8 mouse cellular contexts compared by ENCODE assay signal in the genomic region with DNA sequence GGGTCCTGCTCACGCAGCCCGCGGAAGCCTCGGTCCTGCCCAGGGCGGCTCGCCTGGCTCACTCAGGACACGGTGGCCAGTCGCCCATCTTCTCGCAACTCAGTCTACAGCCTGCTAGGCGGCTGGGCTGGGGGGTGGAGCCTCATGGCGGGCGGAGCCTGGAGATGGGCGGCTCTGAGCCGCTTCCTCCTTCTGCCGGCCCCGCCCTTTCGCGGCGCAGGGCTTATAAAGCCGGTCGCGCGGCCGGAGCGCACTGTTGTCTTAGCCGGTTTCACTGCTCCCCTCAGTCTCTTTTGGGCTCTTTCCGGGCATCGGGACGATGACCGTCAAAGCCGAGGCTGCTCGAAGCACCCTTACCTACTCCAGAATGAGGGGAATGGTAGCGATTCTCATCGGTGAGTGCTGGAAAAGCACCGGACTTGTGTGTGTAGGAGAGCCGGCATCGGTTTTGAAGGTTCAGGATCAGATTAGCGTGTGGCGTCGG.
DNase-seq lines count a peak whose midpoint lies in the region; ATAC-seq lines count a peak whose summit lies in the region.

No protein-coding gene starts in this region.

- peak overlapping the region; percentile 55 for H3K4me3 ChIP-seq in hindbrain, embryonic 15.5 days

- H3K9me3 ChIP-seq in hindbrain, embryonic 15.5 days, result no peaks in the 10 kb centered on the region

- under 1% methylated on average over 40 of the region's 40 CpGs for WGBS in hindbrain, embryonic 15.5 days

- DNase-seq in WW6 (ENCODE audit: low read depth, low spot score), result peak; percentile 79
- DNase-seq in cerebellum, postnatal 36 days, result peak; percentile 95 to 96
- peak; percentile 95 to 96 for DNase-seq in frontal cortex, postnatal 36 days (ENCODE audit: low spot score in 2 of 2)
- DNase-seq in left cerebral cortex, adult 11 months (ENCODE audit: low spot score), result peak; percentile 93
- peak; percentile 98 for DNase-seq in lung, postnatal 36 days
- peak; percentile 96 for DNase-seq in retina, embryonic 14.5 days (ENCODE audit: low spot score)
- peak; percentile 97 to 98 for DNase-seq in thymus, postnatal 36 days

- peak; percentile 95 for ATAC-seq in hindbrain, embryonic 15.5 days (ENCODE audit: low FRiP score, low read depth)

- H3K4me2 ChIP-seq in hindbrain, embryonic 15.5 days, result peak overlapping the region; percentile 91

- H3K27me3 ChIP-seq in hindbrain, embryonic 15.5 days, result peaks cover 10% of the 10 kb centered on the region

- peak overlapping the region; percentile 54 for H3K9ac ChIP-seq in hindbrain, embryonic 15.5 days

- H3K36me3 ChIP-seq in hindbrain, embryonic 15.5 days, result peaks cover 25% of the 10 kb centered on the region; the same call in 1 of the 2 replicates

- peaks cover 31% of the 10 kb centered on the region for H3K4me1 ChIP-seq in hindbrain, embryonic 15.5 days (replicated peaks)

- H3K27ac ChIP-seq in hindbrain, embryonic 15.5 days (replicated peaks), result peak overlapping the region; percentile 77

Comparison
In these comparisons a context has a peak if more than half of its experiments do, and no peak if none do; other contexts are left out.
1. Peak in every context shown above with its lines: DNase-seq, ATAC-seq, H3K4me3 ChIP-seq and H3K27ac ChIP-seq.